Mouse (Mus musculus): Measurements from ENCODE around the gene Morn5.

GRCm38 (mm10) chr2:36085041-36085440 lies 35.8 kb downstream of the Morn5 start:
- TF ChIP-seq CTCF (IDR thresholded peaks at IDR 0.05; ENCODE audit: control insufficient read depth, insufficient read depth, insufficient read length) (no peak), USF1 (IDR thresholded peaks at IDR 0.05; ENCODE audit: low read depth) (no peak), MAX (IDR thresholded peaks at IDR 0.05) (no peak), CEBPB (IDR thresholded peaks at IDR 0.05; ENCODE audit: low read depth) (no peak), MYOD1 (IDR thresholded peaks at IDR 0.05; ENCODE audit: control insufficient read depth, insufficient read length, low read depth) (no peak)

All from C2C12 (cell line).